ENCODE assay signal across 12 mouse cellular contexts in the genomic region with DNA sequence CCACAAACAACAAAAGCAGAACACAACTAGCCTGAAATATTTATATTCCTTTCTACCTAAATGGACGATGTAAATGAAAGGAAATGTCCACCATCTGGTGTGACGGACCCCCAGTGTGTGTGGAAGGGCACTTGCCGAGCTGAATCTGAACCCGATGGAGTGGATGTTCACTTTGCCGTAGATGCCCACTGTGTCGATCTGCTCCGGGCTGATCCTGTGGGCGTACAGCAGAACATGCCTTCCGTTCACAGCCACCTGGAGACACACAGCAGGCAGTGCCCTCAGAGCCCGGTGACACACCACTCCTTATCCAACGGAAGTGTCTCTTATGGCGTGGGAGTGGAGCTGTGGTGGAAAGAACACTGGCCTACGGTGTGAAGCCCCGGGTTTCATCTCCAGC.
"Had no signal": no experiment of that assay in that cellular context is flagged by ENCODE, and none has a peak within 500 bp of the region (broad histone marks: within the 10 kb centered on the region; RNA-seq: fewer than 3 reads in every experiment).

No protein-coding gene starts in this region.

- ATAC-seq: lung, postnatal 0 days had no signal

- H3K4me2 ChIP-seq: limb, embryonic 13.5 days; liver, embryonic 15.5 days; midbrain, embryonic 13.5 days; neural tube, embryonic 15.5 days had no signal

- H3K4me3 ChIP-seq: limb, embryonic 13.5 days; liver, embryonic 15.5 days; midbrain, embryonic 13.5 days; neural tube, embryonic 15.5 days had no signal

- DNase-seq: kidney, postnatal 14 days; left cerebral cortex, postnatal 4 days; lung, adult 2 months; lung, postnatal 36 days; right cerebral cortex, adult 18-20 months; right cerebral cortex, postnatal 25 days; thymus, postnatal 36 days had no signal

- H3K27me3 ChIP-seq: limb, embryonic 13.5 days; liver, embryonic 15.5 days; midbrain, embryonic 13.5 days; neural tube, embryonic 15.5 days had no signal
